Mouse (Mus musculus): ENCODE measurements around the gene Cdk2ap2. TPM values are rescaled to one million over a fixed set of nuclear protein-coding genes. Genes with fewer than 3 reads are reported as not detected.

Cdk2ap2 gene
- 1.9 TPM for polyA plus RNA-seq (2014; fragmentation: Illumina TruSeq; extraction: RNeasy Lipid Tissue Mini Kit (QIAGEN cat#74804); ENCODE audit: low read depth, low replicate concordance)

DNA sequence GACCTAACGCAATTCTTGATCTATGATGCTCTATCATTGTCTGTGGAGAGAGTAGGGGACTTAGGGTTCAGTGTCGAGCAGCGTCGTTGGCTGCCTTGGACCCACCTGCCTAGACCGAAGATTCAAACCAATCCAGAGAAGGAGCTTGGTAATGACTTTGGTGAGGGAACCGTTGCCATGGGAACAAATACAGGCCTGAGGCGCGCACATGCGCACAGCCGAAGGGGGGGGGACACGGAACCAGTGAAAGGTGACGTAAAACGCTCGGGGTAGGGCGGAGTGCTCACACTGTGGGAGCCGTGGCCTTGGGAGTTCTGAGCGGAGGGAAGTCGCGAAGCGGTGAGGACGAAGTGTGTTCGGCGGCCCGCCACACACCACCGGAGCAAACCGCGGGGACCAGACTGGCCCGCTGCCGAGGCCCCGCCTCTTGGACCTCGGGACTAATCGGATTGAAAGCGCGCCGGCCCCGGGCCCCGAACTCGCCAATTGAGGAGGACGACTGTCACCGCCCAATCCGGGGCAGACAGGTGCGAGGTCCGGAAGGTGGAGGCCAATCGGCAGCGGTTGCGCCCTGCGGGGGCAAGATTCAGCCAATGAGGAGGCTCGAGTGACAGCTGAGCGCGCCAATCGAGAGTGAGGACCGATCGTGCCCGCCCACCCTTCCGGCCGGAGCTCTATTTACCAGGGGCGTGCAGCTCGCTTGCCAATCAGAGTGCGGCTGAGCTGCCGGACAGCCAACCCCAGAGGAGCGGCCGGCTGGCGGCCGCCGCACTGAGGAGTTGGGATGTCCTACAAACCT, at the start of gene Cdk2ap2:
TSS of gene Cdk2ap2 (plus strand) at position 541 of the 799 bp plus-strand sequence.

DNA sequence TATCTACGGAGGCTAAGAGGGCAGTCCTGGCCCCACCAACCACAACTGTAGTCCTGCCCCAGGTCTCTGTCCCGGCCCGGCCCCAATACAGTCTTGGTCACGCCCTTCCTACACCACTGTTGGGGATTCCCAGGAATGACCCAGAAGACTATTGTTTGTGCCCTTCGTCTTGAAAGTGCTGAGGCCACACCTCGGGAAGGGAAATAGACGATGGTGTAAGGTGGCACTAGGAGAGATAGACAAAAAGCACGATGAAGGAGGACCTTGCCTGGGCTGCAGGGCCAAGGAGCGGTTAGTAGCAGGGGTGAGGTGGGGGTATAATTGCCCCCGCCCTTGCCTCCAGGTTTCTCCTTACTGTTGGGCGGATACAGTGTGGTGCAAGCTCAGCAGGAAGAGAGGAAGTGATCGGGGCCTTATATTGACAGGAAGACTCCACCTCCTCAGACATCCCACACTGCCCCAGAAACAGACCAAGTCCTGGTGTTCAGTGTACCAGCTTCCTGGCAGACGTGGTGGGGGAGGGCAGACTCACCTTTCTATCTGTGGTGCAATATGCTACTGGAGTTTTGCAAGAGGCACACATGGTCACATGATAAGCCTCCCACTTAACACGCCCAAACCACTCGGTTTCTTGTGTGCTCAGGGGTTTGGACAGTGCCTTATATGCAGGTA, 37.8 kb upstream of the Cdk2ap2 start, which contains the start of gene Gstp3:
TSS of gene Gstp3 (minus strand) at position 501 of the 672 bp plus-strand sequence.

DNA sequence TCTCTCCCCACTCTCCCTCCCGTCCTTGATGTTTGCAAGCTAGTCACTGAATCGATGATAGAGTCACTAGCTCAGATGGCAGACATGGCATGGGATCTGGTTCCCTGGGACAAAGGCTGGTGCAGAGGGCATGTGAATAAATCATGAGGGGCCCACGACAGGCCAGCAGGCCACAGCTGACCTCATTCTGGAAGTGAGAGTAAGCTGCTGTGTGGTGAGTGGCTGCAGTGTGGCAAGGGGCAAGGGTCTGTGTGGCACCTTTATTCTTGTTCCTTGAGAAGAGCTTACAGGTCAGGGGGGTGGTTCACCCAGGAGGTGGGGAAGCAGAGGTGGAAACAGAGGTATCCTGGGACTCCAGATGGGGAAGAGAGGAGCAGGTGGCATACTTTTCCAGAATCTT, 15.6 kb upstream of the Cdk2ap2 start, which contains the start of gene Cabp2:
TSS of gene Cabp2 (plus strand) at position 185 of the 400 bp plus-strand sequence.

DNA sequence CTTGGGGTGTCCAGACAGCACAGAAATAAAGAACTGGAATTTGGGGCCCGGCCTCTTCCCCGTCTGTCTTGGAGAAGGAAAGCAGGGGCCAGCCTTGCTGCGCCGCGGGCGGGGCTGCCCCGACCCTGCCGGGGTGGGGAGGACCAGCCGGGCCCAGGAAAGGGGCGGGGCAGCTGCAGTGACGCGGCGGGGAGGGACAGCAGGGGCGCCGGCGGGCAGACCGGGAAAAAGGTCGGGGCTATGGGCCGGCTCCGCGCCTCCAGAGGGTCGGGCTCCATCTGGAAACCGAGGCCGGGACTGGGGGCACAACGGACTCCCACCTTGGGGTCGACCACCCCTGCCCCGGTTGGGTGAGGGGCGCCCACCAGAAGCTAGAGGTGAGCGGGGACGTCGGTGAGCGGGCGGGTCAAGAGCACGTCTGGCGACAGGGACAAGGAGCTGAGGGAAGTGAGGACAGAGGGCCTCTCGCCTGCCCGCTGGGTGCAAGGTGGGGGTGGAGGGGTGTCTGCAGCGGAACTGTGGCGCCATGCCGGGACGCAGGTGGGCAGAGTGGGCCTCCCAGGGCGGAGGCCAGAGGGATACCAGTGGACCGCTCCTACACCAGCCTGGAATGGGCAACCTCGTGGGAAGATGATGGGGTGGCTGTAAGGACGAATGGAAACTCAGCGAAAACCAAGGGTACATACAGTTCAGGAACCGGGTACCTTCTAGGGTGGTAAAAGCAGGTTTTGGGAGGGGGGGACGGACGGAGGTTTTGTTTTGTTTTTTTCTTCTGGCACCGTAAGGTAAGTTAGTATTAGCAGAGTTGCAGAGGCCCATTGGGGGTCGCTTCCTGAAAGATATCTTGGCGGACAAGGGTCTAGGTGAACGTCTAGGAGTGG, 3.1 kb downstream of the Cdk2ap2 start, which contains the start of gene Pitpnm1:
TSS of gene Pitpnm1 (plus strand) at position 162 of the 881 bp plus-strand sequence.

DNA sequence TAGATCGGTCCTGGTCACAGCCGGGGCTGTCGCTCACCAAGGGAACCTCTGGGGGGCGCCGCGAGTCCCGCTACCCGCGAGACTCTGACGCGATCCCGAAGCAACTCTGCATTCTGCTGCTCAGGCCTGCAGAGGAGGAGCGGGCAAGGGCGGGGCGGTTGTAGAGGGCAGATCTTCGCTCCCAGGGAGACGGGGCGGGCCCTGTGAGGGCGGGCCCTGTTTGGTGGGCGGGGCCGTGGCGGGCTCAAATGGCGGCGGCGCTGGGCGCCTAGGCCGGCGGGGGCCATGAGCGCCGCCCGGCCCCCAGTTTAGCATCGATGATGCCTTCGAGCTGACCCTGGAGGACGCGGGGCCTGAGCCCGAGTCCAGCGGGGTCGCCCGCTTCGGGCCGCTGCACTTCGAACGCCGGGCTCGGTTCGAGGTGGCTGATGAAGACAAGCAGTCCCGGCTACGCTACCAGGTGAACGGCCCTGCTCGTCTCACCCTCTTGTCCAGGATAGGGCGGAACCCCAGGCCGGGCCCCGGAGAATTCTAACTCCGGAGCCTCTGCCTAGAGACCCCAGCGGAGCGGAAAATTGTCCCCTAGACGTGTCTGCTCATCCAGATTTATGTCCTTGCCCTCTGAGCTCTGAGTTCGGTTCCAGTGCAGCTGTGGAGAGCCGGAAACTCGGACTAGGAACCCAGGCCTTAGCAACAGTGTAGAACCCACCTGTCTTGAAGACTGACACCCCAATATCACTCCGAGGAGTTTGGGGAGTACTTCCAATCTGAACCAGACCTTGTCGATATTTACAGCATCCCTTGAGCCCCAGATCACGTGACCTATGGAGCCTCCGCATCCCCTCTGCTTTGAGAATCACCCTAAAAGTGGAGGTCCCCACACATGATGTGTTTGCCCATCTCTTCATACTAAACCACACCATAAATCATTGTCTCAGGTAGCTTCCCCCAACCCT, 29.0 kb downstream of the Cdk2ap2 start, which contains the start of gene Aip:
TSS of gene Aip (minus strand) at position 118 of the 956 bp plus-strand sequence.

DNA sequence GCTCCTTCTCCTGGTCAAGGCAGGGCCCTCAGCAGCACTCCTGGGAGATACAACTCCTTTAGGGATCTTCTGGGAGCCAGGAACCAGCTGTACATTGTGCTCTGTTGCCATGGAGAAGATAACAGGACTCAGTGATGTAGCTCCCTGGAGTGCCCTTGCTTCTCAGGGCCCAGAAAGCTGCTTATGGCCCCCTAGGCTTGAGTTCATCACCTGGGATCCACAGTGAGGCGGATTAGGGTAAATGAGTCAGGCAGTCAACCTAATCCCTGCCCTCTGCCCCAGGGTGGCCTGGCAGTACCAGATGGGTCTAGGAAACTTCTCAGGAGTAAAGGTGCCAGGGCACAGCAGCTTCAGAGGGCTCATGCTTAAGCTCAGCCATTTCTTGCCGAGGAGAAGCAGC, 42.5 kb downstream of the Cdk2ap2 start, which contains the start of gene Gpr152:
TSS of gene Gpr152 (plus strand) at position 342 of the 400 bp plus-strand sequence.

DNA sequence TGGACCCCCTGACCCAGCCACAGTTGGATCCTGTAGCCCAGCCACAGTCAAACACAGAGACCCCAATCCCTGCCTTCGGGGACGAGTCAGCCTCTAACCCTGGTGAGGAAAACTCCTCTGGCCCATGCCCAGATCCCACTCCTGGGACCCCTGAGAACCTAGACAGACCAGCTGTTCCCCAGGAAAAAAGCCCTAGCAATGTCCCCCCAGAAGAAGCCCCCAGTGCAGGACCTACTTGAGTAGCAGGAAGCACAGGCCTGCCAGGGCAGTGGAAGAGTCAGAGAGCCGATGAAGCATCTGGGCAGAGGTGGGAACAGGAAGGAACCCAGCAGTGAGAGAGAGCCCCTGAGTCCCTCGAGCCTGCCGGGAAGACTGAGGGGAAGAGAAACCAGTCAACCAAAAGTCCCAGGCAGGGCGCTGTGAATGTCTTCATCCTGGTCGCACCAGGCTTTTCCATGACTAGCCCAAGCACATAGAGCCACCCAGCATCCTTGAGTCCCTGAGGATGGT, 46.8 kb downstream of the Cdk2ap2 start, which contains the start of gene Cabp4:
TSS of gene Cabp4 (minus strand) at position 275 of the 510 bp plus-strand sequence.

DNA sequence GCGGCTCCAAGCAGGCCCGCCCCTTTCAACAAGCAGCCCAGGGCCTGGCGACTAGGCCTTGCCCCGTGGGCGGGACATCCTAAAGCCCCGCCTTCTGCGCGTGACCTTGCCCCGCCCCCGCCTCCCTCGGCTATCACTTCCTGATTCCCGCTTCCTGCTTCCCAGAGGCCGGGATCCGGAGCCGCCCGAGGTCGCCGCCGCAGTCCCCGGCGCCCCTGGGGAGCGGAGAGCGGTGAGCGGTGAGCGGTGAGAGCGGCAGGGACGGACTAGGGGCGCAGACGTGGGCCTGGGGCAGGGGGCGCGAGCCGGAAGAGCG, 51.5 kb downstream of the Cdk2ap2 start, which contains the start of gene Coro1b:
TSS of gene Coro1b (plus strand) at position 129 of the 316 bp plus-strand sequence.

Other genes with a start within 250 kb of the Cdk2ap2 start
- gene Chka, start 245.4 kb upstream of the Cdk2ap2 start, polyA plus RNA-seq (2014; fragmentation: Illumina TruSeq; extraction: RNeasy Lipid Tissue Mini Kit (QIAGEN cat#74804); ENCODE audit: low read depth, low replicate concordance), result 87.4 TPM
- 7.2 TPM for gene Tcirg1, start 190.0 kb upstream of the Cdk2ap2 start, polyA plus RNA-seq (2014; fragmentation: Illumina TruSeq; extraction: RNeasy Lipid Tissue Mini Kit (QIAGEN cat#74804); ENCODE audit: low read depth, low replicate concordance)
- gene Ndufs8, start 184.4 kb upstream of the Cdk2ap2 start, polyA plus RNA-seq (2014; fragmentation: Illumina TruSeq; extraction: RNeasy Lipid Tissue Mini Kit (QIAGEN cat#74804); ENCODE audit: low read depth, low replicate concordance), result 7.7 TPM
- gene Aldh3b1, start 167.4 kb upstream of the Cdk2ap2 start, polyA plus RNA-seq (2014; fragmentation: Illumina TruSeq; extraction: RNeasy Lipid Tissue Mini Kit (QIAGEN cat#74804); ENCODE audit: low read depth, low replicate concordance), result not detected
- gene Unc93b1, start 162.0 kb upstream of the Cdk2ap2 start, polyA plus RNA-seq (2014; fragmentation: Illumina TruSeq; extraction: RNeasy Lipid Tissue Mini Kit (QIAGEN cat#74804); ENCODE audit: low read depth, low replicate concordance), result 3.1 TPM
- 0.64 TPM for gene Aldh3b3, start 138.5 kb upstream of the Cdk2ap2 start, polyA plus RNA-seq (2014; fragmentation: Illumina TruSeq; extraction: RNeasy Lipid Tissue Mini Kit (QIAGEN cat#74804); ENCODE audit: low read depth, low replicate concordance)
- gene Aldh3b2, start 124.9 kb upstream of the Cdk2ap2 start, polyA plus RNA-seq (2014; fragmentation: Illumina TruSeq; extraction: RNeasy Lipid Tissue Mini Kit (QIAGEN cat#74804); ENCODE audit: low read depth, low replicate concordance), result not detected
- gene Acy3, start 110.6 kb upstream of the Cdk2ap2 start, polyA plus RNA-seq (2014; fragmentation: Illumina TruSeq; extraction: RNeasy Lipid Tissue Mini Kit (QIAGEN cat#74804); ENCODE audit: low read depth, low replicate concordance), result 15.3 TPM
- gene Tbx10, start 104.4 kb upstream of the Cdk2ap2 start, polyA plus RNA-seq (2014; fragmentation: Illumina TruSeq; extraction: RNeasy Lipid Tissue Mini Kit (QIAGEN cat#74804); ENCODE audit: low read depth, low replicate concordance), result not detected
- gene Nudt8, start 96.6 kb upstream of the Cdk2ap2 start, polyA plus RNA-seq (2014; fragmentation: Illumina TruSeq; extraction: RNeasy Lipid Tissue Mini Kit (QIAGEN cat#74804); ENCODE audit: low read depth, low replicate concordance), result not detected
- gene Gm49405, start 96.6 kb upstream of the Cdk2ap2 start, polyA plus RNA-seq (2014; fragmentation: Illumina TruSeq; extraction: RNeasy Lipid Tissue Mini Kit (QIAGEN cat#74804); ENCODE audit: low read depth, low replicate concordance), result 0.13 TPM
- not detected for gene Doc2g, start 93.9 kb upstream of the Cdk2ap2 start, polyA plus RNA-seq (2014; fragmentation: Illumina TruSeq; extraction: RNeasy Lipid Tissue Mini Kit (QIAGEN cat#74804); ENCODE audit: low read depth, low replicate concordance)
- 25.4 TPM for gene Ndufv1, start 84.4 kb upstream of the Cdk2ap2 start, polyA plus RNA-seq (2014; fragmentation: Illumina TruSeq; extraction: RNeasy Lipid Tissue Mini Kit (QIAGEN cat#74804); ENCODE audit: low read depth, low replicate concordance)
- gene Gstp1, start 59.2 kb upstream of the Cdk2ap2 start, polyA plus RNA-seq (2014; fragmentation: Illumina TruSeq; extraction: RNeasy Lipid Tissue Mini Kit (QIAGEN cat#74804); ENCODE audit: low read depth, low replicate concordance), result 51.4 TPM
- gene Gstp2, start 51.2 kb upstream of the Cdk2ap2 start, polyA plus RNA-seq (2014; fragmentation: Illumina TruSeq; extraction: RNeasy Lipid Tissue Mini Kit (QIAGEN cat#74804); ENCODE audit: low read depth, low replicate concordance), result 1.1 TPM
- gene Gstp3, start 37.6 kb upstream of the Cdk2ap2 start, polyA plus RNA-seq (2014; fragmentation: Illumina TruSeq; extraction: RNeasy Lipid Tissue Mini Kit (QIAGEN cat#74804); ENCODE audit: low read depth, low replicate concordance), result 2.0 TPM
- gene Cabp2, start 15.6 kb upstream of the Cdk2ap2 start, polyA plus RNA-seq (2014; fragmentation: Illumina TruSeq; extraction: RNeasy Lipid Tissue Mini Kit (QIAGEN cat#74804); ENCODE audit: low read depth, low replicate concordance), result not detected
- 0.19 TPM for gene Pitpnm1, start 2.8 kb downstream of the Cdk2ap2 start, polyA plus RNA-seq (2014; fragmentation: Illumina TruSeq; extraction: RNeasy Lipid Tissue Mini Kit (QIAGEN cat#74804); ENCODE audit: low read depth, low replicate concordance)
- gene Aip, start 28.7 kb downstream of the Cdk2ap2 start, polyA plus RNA-seq (2014; fragmentation: Illumina TruSeq; extraction: RNeasy Lipid Tissue Mini Kit (QIAGEN cat#74804); ENCODE audit: low read depth, low replicate concordance), result 0.53 TPM
- gene Gpr152, start 42.6 kb downstream of the Cdk2ap2 start, polyA plus RNA-seq (2014; fragmentation: Illumina TruSeq; extraction: RNeasy Lipid Tissue Mini Kit (QIAGEN cat#74804); ENCODE audit: low read depth, low replicate concordance), result not detected
- 0.26 TPM for gene Cabp4, start 46.9 kb downstream of the Cdk2ap2 start, polyA plus RNA-seq (2014; fragmentation: Illumina TruSeq; extraction: RNeasy Lipid Tissue Mini Kit (QIAGEN cat#74804); ENCODE audit: low read depth, low replicate concordance)
- 19.7 TPM for gene Coro1b, start 51.4 kb downstream of the Cdk2ap2 start, polyA plus RNA-seq (2014; fragmentation: Illumina TruSeq; extraction: RNeasy Lipid Tissue Mini Kit (QIAGEN cat#74804); ENCODE audit: low read depth, low replicate concordance)
- 2.3 TPM for gene Ptprcap, start 56.4 kb downstream of the Cdk2ap2 start, polyA plus RNA-seq (2014; fragmentation: Illumina TruSeq; extraction: RNeasy Lipid Tissue Mini Kit (QIAGEN cat#74804); ENCODE audit: low read depth, low replicate concordance)
- gene Rps6kb2, start 66.2 kb downstream of the Cdk2ap2 start, polyA plus RNA-seq (2014; fragmentation: Illumina TruSeq; extraction: RNeasy Lipid Tissue Mini Kit (QIAGEN cat#74804); ENCODE audit: low read depth, low replicate concordance), result 3.4 TPM
- gene Carns1, start 78.3 kb downstream of the Cdk2ap2 start, polyA plus RNA-seq (2014; fragmentation: Illumina TruSeq; extraction: RNeasy Lipid Tissue Mini Kit (QIAGEN cat#74804); ENCODE audit: low read depth, low replicate concordance), result 0.64 TPM
- not detected for gene Tbc1d10c, start 94.1 kb downstream of the Cdk2ap2 start, polyA plus RNA-seq (2014; fragmentation: Illumina TruSeq; extraction: RNeasy Lipid Tissue Mini Kit (QIAGEN cat#74804); ENCODE audit: low read depth, low replicate concordance)
- 76.1 TPM for gene Ppp1ca, start 94.9 kb downstream of the Cdk2ap2 start, polyA plus RNA-seq (2014; fragmentation: Illumina TruSeq; extraction: RNeasy Lipid Tissue Mini Kit (QIAGEN cat#74804); ENCODE audit: low read depth, low replicate concordance)
- gene Rad9a, start 104.5 kb downstream of the Cdk2ap2 start, polyA plus RNA-seq (2014; fragmentation: Illumina TruSeq; extraction: RNeasy Lipid Tissue Mini Kit (QIAGEN cat#74804); ENCODE audit: low read depth, low replicate concordance), result 1.6 TPM
- gene Clcf1, start 117.1 kb downstream of the Cdk2ap2 start, polyA plus RNA-seq (2014; fragmentation: Illumina TruSeq; extraction: RNeasy Lipid Tissue Mini Kit (QIAGEN cat#74804); ENCODE audit: low read depth, low replicate concordance), result 0.56 TPM
- not detected for gene AC109138.7, start 117.2 kb downstream of the Cdk2ap2 start, polyA plus RNA-seq (2014; fragmentation: Illumina TruSeq; extraction: RNeasy Lipid Tissue Mini Kit (QIAGEN cat#74804); ENCODE audit: low read depth, low replicate concordance)
- gene Pold4, start 134.7 kb downstream of the Cdk2ap2 start, polyA plus RNA-seq (2014; fragmentation: Illumina TruSeq; extraction: RNeasy Lipid Tissue Mini Kit (QIAGEN cat#74804); ENCODE audit: low read depth, low replicate concordance), result 1.7 TPM
- gene Ssh3, start 172.0 kb downstream of the Cdk2ap2 start, polyA plus RNA-seq (2014; fragmentation: Illumina TruSeq; extraction: RNeasy Lipid Tissue Mini Kit (QIAGEN cat#74804); ENCODE audit: low read depth, low replicate concordance), result 1.8 TPM
- not detected for gene Ankrd13d, start 186.0 kb downstream of the Cdk2ap2 start, polyA plus RNA-seq (2014; fragmentation: Illumina TruSeq; extraction: RNeasy Lipid Tissue Mini Kit (QIAGEN cat#74804); ENCODE audit: low read depth, low replicate concordance)
- 4.7 TPM for gene Grk2, start 209.0 kb downstream of the Cdk2ap2 start, polyA plus RNA-seq (2014; fragmentation: Illumina TruSeq; extraction: RNeasy Lipid Tissue Mini Kit (QIAGEN cat#74804); ENCODE audit: low read depth, low replicate concordance)

Data from liver, adult 10 weeks (tissue).